Mouse (Mus musculus) monocyte, adult 5-6 weeks (primary cell): ENCODE measurements around the gene Polrmt. TPM values are rescaled to one million over a fixed set of nuclear protein-coding genes. Genes with fewer than 3 reads are reported as not detected.

Source experiments
- ATAC-seq: fragments of 153-309, 156-312 bp; replicated peaks from 2 replicates; pipeline ENCODE4 v1.8.0; 2017; ENCODE audit warnings: mild to moderate bottlenecking; ENCODE audit not compliant: low TSS enrichment, insufficient number of reproducible peaks, severe bottlenecking, poor library complexity, low FRiP score
- total RNA-seq: library from RNA; stranded (forward); fragments of 200-1000, 200-491, 200-594 nt; gene quantifications from 3 replicates; pipeline ENCODE4 v1.2.3, GENCODE M21; 2017

Polrmt gene
- 8.3 to 15.9 TPM (median 10.4 TPM) in 3 replicates for total RNA-seq

DNA sequence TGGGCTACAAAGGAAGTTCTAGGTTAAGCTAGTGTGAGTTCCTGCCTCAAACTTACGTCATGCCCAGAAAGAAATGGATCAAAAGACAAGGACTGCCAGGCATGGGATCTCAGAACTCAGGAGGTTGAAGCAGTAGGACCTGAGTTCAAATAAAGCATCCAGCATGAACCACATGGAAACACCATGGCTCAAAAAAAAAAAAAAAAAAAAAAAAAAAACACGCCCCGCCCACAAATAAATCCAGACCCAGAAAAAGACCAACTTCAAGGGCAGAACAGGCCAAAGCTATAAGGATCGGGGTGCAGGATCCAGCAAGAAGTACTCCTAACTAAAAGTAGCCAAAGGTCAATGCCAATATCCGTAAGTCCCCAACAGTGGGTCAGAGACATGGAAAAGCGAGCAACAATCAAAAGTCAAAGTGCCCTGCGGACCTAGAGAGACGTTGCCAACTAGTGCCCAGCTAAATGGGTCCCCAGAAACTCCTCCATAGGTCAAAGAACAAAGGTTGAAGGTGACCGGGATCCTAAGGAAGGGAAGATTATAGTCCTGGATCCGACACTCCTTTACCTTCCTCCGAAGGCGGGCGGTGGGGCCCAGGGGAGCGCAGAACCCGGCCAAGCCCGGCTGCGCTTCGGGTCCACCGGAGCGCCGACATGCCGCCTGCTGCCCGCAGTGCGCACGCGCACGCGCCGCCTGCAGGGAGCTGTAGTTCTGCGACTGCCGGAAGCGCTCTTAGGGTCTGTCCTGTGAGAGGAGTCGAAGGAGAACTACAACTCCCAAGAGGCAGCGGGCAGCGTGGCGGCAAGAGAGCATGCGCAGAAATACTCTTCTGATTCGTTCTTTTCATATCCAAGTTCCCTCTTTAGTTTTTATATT, at the start of gene Polrmt:
Gene Polrmt, minus strand, starts transcription at position 684 of the 876 bp plus-strand sequence.
- ATAC-seq, result peak; percentile 95

DNA sequence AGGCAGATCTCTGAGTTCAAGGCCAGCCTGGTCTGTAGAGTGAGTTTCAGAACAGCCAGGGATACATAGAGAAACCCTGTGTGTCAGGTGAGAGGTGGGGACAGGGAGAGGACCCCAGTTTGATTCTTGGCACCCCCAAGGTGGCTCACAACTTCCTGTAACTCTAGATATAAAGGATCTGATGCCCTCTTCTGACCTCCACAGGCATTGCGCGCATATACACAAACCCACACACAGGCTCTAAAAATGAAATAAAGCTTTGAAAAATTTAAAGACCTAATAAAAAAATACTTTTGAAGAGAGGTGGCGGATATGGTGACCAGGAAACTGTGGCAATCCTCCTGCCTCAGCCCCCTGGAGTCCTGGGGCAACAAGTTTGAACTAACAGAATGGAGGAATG, 49.5 kb upstream of the Polrmt start:
- ATAC-seq, result no peak

DNA sequence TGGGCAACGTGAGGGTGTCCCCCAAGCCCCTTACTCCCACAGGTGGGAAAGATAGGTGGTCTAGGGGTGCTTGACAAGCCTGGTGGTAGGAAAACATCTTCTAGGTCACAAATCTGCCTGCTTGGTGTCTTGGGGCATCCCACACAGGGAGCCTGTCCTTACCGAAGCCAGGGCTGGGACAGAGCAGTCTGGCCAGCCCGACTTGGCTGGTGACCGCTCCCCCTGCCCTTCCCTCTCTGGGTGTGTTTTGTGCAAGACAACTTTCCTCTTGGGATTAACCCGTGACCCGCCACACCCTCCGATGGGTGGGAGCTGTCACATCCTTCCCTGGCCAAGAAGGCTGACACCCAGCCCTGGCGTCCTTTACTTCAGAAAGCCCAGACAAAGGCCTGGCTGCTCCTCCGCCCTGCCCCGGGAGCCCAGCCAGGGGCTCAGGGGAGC, 48.1 kb upstream of the Polrmt start:
- ATAC-seq, result no peak

DNA sequence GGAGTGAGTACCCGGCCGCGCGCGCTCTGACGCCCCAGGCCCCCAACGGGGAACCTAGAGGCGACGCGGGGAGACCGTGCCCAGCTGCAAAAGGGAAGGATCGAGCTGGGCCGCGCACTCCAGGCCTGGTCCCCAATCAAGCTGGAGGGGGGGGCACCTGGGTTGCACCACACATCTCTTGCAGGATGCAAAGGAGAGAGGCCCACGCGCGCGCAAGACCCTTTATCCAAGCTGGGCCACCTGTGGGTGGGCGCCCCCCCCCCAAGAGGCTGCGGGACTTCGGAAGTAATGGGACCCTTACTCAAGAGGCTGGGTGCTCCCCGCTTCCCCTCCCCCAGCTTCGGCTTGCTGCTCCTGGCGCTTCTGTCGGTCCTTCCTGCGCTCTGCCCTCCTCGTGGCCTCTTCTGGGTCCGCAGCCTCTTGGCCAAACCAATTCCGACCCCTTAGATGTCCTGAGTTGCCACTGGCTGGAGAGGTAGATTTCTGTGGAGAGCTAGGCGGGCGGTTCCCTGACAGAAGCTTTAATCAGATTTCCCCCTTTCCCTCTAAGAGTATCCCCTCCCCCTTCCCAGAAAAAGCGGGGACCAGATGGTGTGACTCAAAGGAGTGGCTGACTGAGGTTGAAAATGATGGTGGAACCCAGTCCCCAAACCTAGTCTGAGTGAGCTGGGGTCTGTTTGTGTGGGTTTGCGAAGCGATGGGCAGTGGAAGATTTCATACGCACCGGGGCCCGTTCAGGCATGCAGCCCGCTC, 47.5 kb upstream of the Polrmt start:
- ATAC-seq, result no peak

DNA sequence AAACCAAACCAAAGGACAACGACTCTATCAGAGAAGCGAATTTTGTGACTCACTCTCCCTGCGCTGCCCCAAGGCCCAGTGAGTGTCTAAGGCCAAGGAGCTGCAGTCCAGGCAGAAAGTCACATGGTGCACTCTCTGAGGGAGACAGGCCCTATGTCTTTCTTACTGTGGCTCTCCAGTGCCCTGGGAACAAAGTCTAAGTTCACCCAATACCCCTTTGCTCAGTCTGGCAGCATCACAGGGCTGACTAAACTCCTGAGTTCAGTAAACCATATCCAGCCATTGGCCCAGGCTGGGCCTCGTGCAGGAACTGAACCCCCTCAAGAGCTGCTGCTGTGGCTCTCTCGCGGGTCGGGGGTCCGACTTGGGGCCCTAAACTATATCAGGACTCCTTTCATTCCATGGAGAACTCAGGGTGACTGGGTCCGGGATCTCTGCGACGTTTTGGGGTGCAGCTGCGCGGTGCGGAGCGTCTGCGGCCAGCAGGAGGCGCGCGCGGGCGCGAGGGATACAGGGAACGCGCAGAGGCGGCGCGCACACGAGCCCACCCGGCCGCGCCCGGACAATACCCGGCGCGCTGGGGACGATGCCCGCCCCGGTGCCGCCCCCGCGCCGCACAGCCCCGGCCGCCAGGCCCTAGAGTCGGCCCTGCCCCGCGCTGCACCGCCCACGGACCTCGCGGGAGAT, 46.8 kb upstream of the Polrmt start, which contains the start of gene Palm:
Gene Palm, plus strand, starts transcription at position 522 of the 687 bp plus-strand sequence.
- peak; percentile 19; the same call in 1 of the 2 replicates for ATAC-seq

DNA sequence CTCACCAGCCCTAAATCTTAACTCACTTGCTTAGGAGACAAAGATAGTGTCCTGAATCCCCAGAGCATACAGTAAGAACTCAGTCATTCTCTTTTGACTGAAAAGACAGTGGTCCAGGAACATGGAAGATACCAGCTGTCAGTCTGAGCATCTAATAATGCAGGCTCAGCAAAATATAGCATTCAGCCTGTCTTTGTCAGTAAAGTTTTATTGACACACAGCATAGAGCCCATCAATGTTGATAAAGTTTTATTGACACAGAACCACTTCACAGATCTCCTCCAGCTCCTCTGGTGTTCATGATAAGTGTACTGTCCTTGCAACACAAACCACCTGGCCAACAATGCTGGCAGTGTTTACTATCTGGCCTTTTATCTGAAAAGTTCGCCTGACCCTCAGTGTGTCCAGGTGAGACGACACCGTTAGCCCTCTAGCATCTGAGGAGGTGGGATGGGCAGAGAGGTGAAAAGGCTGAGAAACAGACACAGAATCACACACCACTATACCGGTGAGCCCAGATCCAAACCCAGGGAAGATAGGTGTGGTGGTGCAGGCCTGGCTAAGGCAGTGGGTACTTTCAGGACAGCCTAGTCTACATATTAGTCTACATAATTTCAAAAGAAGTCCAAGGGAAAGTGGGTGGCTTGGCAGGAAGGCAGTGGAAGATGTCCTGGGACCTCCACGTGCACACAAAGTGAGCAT, 46.1 kb upstream of the Polrmt start:
- ATAC-seq, result no peak

DNA sequence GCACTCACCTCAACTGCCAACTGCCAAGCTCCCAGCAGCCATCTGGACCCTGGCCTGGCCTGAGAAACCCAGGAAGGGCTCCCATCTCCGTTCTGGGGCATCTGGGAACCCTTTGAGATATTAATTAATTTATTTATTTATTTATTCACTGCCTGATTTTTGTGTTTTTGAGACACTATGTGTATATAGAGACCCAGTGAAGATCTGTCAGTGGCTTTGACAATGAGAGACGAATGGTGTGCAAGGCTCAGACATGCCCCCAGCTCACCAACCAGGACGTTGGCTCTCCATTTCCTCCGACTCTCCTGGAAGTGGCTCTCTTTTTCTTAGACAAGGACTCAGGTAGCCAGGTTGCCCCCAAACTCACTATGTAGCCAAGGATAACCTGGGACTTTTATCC, 44.5 kb upstream of the Polrmt start, which contains the start of gene Prss57:
Gene Prss57, minus strand, starts transcription at position 101 of the 400 bp plus-strand sequence.
- ATAC-seq, result no peak

DNA sequence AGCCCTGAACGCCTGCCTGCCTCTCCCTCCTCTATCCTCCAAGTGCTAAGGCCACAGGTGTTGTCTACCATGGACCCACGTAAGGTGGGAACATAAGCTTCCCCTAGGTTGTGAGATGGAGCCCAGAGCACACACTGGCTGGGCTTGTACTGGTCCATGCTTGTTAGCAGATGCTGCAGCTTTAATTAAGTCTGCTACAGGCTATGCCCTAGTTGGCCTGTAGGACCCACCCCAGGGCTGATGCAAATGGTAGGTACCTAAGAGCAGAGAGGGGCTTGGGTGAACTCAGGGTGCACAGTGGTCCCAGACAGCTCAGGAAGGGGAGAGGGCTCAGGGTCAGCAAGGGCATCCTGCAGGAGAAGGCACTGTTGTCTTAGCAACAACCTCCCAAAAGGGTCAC, 43.2 kb upstream of the Polrmt start:
- ATAC-seq, result no peak

DNA sequence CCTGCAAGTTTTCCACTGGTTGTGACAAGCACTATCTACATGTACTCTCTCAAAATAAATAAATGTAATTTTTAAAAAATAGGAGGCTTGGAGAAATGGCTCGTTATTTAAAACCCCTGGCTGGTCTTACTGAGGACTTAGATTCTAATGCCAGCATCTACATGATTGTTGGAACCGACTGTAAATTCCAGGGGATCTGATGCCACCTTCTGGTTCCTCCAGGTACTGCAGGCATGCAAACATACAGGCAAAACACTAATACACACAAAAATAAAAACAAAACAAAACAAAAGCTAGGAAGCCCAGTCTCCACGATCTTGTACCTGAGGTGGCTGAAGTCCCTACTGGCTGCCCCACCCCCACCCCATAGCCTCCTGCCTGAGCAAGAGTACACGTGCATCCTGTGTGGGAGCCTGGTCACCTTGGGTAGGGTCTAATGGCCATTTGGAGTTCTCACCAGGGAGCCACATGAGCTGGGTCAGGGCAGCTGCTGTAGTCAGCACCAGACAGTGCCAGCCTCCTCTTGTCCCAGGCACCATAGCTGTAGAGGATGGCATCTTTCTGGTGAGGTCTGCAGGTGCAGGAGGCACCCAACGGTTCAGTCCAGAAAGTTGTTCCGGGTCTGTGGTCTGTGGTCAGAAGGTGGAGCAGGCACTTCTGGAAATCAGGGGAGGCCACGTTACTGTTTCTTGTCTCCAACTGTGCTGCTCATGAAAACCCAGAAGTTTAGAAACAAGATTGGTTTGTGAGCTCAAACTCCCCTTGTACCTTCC, 42.2 kb upstream of the Polrmt start:
- 0 out of 2 replicates have a peak, but pooled peaks have one; percentile 42 for ATAC-seq

DNA sequence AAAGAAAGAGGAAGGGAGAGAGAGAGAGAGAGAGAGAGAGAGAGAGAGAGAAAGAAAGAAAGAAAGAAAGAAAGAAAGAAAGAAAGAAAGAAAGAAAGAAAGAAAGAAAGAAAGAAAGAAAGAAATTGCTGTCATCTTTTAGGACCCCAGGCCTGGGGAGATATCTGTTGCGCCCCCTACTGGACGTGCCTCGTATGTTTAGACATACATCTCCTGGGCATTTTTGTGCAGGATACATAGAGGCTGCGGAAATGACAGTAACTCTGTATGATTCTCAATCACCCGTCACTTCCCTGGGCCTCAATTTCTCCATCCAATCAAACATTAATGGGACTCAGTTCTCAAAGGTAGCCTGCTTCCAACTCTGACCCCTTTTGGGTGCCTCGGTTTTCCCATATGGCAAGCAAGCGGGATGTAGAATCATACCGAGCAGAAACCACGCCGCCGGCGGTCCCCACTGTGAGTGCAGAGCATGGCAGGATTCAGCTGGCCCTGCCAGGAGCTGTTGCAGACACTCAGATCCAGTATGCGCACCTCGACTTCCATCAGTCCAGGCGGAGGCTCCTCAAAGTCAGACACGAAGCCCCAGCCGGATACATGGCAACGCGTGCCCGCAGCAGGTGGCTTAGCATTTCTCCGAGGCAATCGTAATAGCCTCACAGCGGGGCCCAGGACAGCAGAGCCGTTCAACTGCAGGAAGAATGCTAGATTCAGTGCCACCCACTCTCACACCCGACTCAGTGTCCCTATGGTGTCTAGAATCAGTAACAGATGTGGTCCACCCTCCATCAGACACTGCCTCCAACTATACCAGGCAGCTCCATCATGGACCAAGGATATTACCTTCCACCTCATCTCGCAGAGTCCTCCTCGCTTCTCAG, 37.8 kb upstream of the Polrmt start:
- ATAC-seq, result no peak

DNA sequence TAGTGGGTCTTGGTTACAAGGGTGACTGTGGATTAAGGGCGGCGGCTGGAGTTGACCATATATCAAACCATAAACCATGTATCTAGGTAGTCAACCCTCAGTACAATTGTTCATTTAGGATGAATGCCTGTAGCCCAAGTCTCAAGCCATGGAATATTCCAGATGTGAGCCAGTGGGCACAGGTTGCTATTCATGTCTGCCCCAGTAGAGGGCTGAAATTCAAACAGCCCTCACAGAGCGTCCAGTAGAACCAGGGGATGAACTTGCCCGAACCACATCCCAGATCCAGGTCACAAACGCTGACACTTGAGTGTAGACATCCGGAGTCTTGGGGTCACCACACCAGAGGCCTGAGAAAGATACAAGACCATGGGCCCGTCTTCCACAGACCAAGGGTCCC, 36.7 kb upstream of the Polrmt start:
- no peak for ATAC-seq

DNA sequence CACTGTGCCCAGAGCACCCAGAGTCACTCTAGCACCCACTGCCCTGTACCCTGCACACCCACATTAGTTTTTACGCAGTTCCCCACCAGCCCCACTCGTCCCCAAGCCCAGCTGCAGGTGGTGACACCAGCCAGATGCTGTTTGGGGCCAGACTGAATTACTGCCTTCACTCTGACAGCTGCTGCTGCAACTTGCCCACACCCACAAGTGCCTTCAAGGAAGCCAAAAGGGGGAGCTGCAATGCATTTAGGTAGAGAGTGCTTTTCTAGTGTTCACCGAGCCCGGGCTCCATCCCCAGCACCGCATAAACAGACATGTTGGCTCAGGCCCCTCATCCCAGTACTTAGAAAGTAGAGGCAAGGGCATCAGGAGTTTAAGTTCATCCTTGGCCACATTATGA, 35.6 kb upstream of the Polrmt start:
- no peak for ATAC-seq

DNA sequence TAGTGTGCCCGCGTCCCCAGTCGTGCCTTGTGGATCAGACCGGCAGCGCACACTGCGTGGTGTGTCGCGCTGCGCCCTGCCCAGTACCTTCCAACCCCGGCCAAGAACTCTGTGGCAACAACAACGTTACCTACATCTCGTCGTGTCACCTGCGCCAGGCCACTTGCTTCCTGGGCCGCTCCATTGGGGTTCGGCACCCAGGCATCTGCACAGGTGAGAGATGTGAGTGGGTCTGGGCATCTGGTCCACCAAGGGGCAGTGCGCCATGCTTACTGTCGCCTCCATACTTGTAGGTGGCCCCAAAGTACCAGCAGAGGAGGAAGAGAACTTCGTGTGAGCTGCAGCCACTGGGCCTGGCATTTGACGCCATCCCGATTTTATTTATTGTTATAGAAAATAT, 34.8 kb upstream of the Polrmt start:
- no peak for ATAC-seq

DNA sequence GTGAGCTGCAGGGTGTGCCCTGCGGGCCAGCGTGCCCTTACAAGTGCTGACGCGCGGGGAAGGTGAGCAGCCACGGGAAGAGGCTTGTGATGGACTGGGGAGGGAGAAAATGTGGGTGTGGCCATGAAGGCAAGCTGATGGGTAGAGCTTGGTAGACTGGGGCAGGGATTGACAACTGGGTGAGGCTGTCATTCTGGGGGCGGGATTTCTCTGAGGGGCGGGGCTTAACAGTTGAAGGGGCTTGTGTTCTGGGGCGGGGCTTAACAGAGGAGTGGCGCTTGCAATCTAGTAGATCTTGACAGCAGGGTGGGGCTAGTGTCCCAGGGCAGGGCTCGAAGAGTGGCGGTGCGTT, 34.3 kb upstream of the Polrmt start:
- ATAC-seq, result no peak; the same call in 1 of the 2 replicates

DNA sequence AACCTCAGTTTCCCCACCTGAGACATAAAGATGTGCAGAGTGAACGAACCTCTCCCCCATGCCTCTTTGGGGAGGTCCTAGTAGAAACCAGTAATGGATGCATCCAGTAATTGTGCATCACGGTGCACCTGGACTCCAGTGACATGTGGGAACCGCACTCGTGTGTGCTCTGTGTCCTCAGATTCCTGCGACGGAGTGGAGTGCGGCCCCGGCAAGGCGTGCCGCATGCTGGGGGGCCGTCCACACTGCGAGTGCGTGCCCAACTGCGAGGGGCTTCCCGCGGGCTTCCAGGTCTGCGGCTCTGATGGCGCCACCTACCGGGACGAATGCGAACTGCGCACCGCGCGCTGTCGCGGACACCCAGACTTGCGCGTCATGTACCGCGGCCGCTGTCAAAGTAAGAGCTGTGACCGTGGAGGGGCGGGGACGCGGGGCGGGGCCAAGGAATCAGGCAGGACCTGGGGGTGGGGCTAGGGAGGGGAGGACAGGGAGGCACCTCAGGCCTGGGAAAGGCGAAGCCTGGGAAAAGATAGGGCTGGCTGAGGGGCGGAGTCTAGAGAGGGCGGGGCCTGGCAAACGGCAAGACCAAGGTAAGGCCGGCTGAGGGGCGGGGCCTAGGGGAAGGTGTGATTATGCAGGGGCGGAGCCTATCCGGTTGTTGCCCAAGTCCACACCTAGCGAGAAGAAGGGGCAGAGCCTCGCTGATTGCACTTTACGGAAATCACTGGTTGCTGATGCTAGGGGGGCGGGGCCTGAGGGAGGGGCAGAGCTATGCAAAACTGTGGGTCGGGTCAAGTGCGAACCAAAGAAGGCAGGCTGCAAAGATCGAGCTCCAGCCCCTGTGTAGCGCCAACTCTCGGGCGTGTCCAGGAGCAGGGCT, 33.6 kb upstream of the Polrmt start:
- peak; percentile 79 for ATAC-seq

DNA sequence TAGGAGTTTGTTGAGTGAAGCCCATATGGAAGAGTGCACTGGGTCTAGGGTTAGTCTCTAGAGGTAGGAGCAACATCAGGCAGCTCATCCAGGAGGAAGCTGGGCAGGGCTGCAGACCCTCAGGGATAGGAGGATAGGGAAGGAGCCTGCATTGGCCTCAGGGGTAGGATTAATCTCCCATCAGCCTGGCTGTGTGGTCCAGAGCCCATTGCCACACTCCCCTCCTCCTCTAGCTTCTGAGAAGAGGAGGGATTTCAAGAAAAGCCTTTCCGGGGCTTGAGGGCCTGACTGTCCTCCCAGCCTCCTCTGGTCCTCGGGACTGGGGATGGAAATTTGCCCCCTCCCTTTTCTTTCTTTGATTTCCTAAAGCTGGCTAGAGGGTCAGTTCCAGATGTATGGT, 32.8 kb upstream of the Polrmt start:
- no peak for ATAC-seq
